1 mouse cellular context compared by ENCODE assay signal in the genomic region with DNA sequence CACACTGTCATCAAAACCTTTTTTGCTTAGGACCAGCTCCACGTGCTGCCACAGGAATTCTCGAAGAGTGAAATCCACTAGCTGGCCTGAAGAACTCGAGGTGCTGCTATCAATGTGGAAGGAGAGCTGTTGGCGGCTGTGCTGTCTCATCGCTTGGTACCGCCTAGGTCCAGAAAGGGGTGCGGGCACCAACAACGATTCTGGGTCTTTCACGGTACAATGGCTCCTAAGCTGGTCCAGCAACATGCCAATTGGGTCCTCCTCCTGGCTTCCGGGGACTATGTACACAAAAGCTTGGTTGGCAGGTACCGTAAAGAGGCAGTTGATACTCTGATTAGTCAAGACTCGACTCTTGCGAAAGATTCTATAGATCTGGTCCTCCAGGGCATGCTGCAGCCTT.
TF ChIP-seq lines count a peak whose summit lies in the region.

No protein-coding gene starts in this region.

TF ChIP-seq in MEL, 35 proteins besides CTCF, POLR2A, EP300 and RAD21:
- TF ChIP-seq USF2 (IDR thresholded peaks at IDR 0.05; ENCODE audit: borderline replicate concordance in 1 of 2, insufficient read depth in 1 of 2, low read depth in 1 of 2, low read length in 2 of 2) (no peak), SIN3A (IDR thresholded peaks at IDR 0.05; ENCODE audit: low read length) (no peak), JUND (IDR thresholded peaks at IDR 0.05; ENCODE audit: low read depth, low read length) (no peak), NRF1 (IDR thresholded peaks at IDR 0.05; ENCODE audit: insufficient read depth, low read depth, low read length, poor library complexity, severe bottlenecking) (no peak), ZNF384 (IDR thresholded peaks at IDR 0.05; ENCODE audit: low read depth, low read length) (no peak)
